Mouse (Mus musculus) kidney, embryonic 15.5 days (tissue): ENCODE measurements around the gene Tpsab1. TPM values are rescaled to one million over a fixed set of nuclear protein-coding genes. Genes with fewer than 3 reads are reported as not detected.

ENCODE experiments used
- ATAC-seq: fragments of 200-750 bp; cut with Nextera tagmentation; replicated peaks from 2 replicates; pipeline ENCODE4 v1.8.0; 2017; ENCODE audit warnings: moderate TSS enrichment; ENCODE audit not compliant: low FRiP score
- H3K27ac ChIP-seq: fragments of 300-500 bp; sonication (generic); 2 replicates; pipeline ENCODE4 v1.5.1; 2015; ENCODE audit warnings: mild to moderate bottlenecking, inconsistent platforms
- H3K27me3 ChIP-seq: fragments of 300-500 bp; sonication (generic); 2 replicates; pipeline ENCODE4 v1.6.1; 2015; ENCODE audit warnings: inconsistent platforms
- H3K36me3 ChIP-seq: fragments of 300-500 bp; sonication (generic); 2 replicates; pipeline ENCODE4 v1.6.1; 2015; ENCODE audit warnings: inconsistent platforms
- H3K4me1 ChIP-seq: fragments of 300-500 bp; sonication (generic); 2 replicates; pipeline ENCODE4 v1.6.1; 2015; ENCODE audit warnings: inconsistent platforms
- H3K4me2 ChIP-seq: fragments of 300-500 bp; sonication (generic); 2 replicates; pipeline ENCODE4 v1.6.1; 2015; ENCODE audit warnings: moderate library complexity, mild to moderate bottlenecking, inconsistent platforms
- H3K4me3 ChIP-seq: fragments of 300-500 bp; sonication (generic); replicated peaks from 2 replicates; pipeline ENCODE4 v1.5.1; 2015; ENCODE audit warnings: mild to moderate bottlenecking, inconsistent platforms
- H3K9ac ChIP-seq: fragments of 300-500 bp; sonication (generic); 2 replicates; pipeline ENCODE4 v1.6.1; 2015; ENCODE audit warnings: mild to moderate bottlenecking, inconsistent platforms
- H3K9me3 ChIP-seq: fragments of 300-500 bp; sonication (generic); replicated peaks from 2 replicates; pipeline ENCODE4 v1.6.1; 2016; ENCODE audit warnings: inconsistent platforms
- WGBS: fragments of 180-500 bp; shearing (Covaris S2); methylation state at CpG from one replicate; pipeline ENCODE4 v1.1.7; 2015; ENCODE audit warnings: mixed read lengths; 5-methylcytosine and 5-hydroxymethylcytosine counted together
- polyA plus RNA-seq: library from polyadenylated mRNA; unstranded; fragments of >200 nt; fragmentation: Nextera tagmentation; extraction: Ambion mirVana; gene quantifications from 2 replicates; pipeline ENCODE4 v1.2.1, GENCODE M21; 2015

Tpsab1 gene
- polyA plus RNA-seq, 1 experiment from 2014 or later = 0.18 TPM

DNA sequence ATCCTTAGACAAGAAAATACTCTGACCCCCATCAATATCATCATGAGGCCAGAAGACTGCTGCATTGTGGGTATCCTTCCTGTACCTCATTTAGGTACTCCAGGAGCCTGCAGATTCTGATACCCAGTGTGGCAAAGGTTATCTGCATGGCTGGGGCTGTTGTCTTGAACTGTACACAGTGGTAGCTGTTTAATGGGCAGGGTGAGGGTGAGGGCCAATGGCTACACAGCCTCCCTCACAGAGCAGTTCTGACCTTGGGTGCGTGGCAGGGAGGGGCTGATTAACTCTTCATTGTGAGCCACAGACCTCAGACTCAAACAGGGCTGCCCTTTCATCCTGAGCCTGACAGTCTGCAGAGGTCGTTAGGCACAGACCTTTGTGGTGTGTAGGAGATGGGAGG is 22.4 kb downstream of the Tpsab1 start:
- Histone ChIP-seq H3K4me1 (no peaks in the 10 kb centered on the region), H3K4me2 (no peak overlapping the region), H3K9ac (no peak overlapping the region), H3K9me3 (no peaks in the 10 kb centered on the region), H3K27me3 (0 out of 2 replicates have a peak, but pooled peaks cover 5% of the 10 kb centered on the region), H3K27ac (no peak overlapping the region), H3K4me3 (no peak overlapping the region), H3K36me3 (no peaks in the 10 kb centered on the region)
- no peak for ATAC-seq
- 9% methylated on average over 2 of the region's 2 CpGs for WGBS

- no peak overlapping the region for H3K27ac ChIP-seq
- H3K4me2 ChIP-seq = no peak overlapping the region
- no peaks in the 10 kb centered on the region for H3K36me3 ChIP-seq
- ATAC-seq = no peak
- no peaks in the 10 kb centered on the region for H3K4me1 ChIP-seq
- no peak overlapping the region for H3K4me3 ChIP-seq
- 85% methylated on average over 8 of the region's 8 CpGs for WGBS
- H3K9me3 ChIP-seq = no peaks in the 10 kb centered on the region
- H3K9ac ChIP-seq = no peak overlapping the region
- 0 out of 2 replicates have a peak, but pooled peaks cover 5% of the 10 kb centered on the region for H3K27me3 ChIP-seq
Measured at GRCm38 (mm10) chr17:25320819-25321218, 24.5 kb downstream of the Tpsab1 start.

DNA sequence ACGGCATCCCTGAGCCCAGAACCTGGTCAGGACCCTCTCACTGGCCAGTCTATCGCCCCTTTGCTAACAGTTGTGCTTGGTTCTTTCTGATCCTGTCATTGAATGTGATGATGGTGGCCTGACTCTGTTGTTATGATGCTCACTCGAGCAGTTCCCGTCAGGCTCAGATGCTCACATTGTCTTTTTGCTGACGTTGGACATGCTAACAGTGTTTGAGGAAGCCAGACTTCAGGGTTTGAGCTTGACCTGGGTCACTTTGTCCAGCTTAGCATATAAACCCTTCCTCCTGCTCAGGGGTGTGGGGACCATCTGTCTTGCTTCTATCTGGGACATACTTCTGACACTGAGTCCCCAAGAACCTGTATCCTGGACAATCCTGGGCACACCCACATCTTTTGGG is 27.0 kb downstream of the Tpsab1 start, which contains the start of gene Prss29:
Gene Prss29 (plus strand): TSS at position 301 of the 400 bp plus-strand sequence.
- Histone ChIP-seq H3K27me3 (no peaks in the 10 kb centered on the region), H3K9ac (no peak within 1 kb of the TSS), H3K9me3 (no peaks in the 10 kb centered on the region), H3K4me3 (no peak within 1 kb of the TSS), H3K4me1 (no peaks in the 10 kb centered on the region), H3K4me2 (no peak within 1 kb of the TSS), H3K36me3 (no peaks in the 10 kb centered on the region), H3K27ac (no peak within 1 kb of the TSS)
- ATAC-seq = no peak
- WGBS = 79% methylated on average over 5 of the region's 5 CpGs

DNA sequence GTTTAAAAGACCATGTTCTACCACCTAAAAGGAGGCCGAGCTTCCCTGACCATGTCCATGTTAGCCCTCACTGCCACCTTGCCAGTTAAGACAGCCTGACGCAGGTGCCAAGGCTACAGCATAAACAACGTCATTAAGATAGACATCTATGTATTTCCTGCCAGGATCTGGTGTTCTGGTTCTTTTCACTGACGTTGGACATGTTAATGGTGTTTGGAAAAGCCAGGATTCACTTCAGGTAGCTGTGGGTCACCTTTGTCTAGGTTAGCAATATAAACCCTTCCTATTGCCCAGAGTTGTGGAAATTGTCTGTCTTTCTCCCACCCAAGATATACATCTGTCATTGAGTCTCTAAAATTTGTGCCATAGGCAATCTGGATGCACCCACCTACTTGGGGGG is 37.0 kb downstream of the Tpsab1 start, which contains the start of gene Prss28:
Gene Prss28 (plus strand): TSS at position 301 of the 400 bp plus-strand sequence.
- ATAC-seq = no peak
- Histone ChIP-seq H3K4me1 (no peaks in the 10 kb centered on the region), H3K27me3 (0 out of 2 replicates have a peak, but pooled peaks cover 2% of the 10 kb centered on the region), H3K9me3 (no peaks in the 10 kb centered on the region), H3K4me2 (no peak within 1 kb of the TSS), H3K36me3 (no peaks in the 10 kb centered on the region), H3K27ac (no peak within 1 kb of the TSS), H3K9ac (no peak within 1 kb of the TSS), H3K4me3 (no peak within 1 kb of the TSS)
- WGBS = 69% methylated on average over 4 of the region's 4 CpGs

GRCm38 (mm10) chr17:25298094-25298493 is 47.3 kb downstream of the Tpsab1 start, which contains the start of gene Prss34:
TSS of gene Prss34 (plus strand) at chr17:25298394.
- H3K4me1 ChIP-seq = no peaks in the 10 kb centered on the region
- no peaks in the 10 kb centered on the region for H3K36me3 ChIP-seq
- ATAC-seq = no peak
- no peak within 1 kb of the TSS for H3K9ac ChIP-seq
- no peaks in the 10 kb centered on the region; the same call in 1 of the 2 replicates for H3K27me3 ChIP-seq
- no peaks in the 10 kb centered on the region for H3K9me3 ChIP-seq
- no peak within 1 kb of the TSS for H3K27ac ChIP-seq
- no peak within 1 kb of the TSS for H3K4me2 ChIP-seq
- 76% methylated on average over 5 of the region's 5 CpGs for whole genome bisulfite sequencing
- H3K4me3 ChIP-seq = no peak within 1 kb of the TSS

GRCm38 (mm10) chr17:25294111-25294510 is 51.3 kb downstream of the Tpsab1 start:
- H3K4me1 ChIP-seq = no peaks in the 10 kb centered on the region
- no peak overlapping the region for H3K9ac ChIP-seq
- no peaks in the 10 kb centered on the region for H3K9me3 ChIP-seq
- ATAC-seq = no peak
- H3K4me2 ChIP-seq = no peak overlapping the region
- H3K27me3 ChIP-seq = no peaks in the 10 kb centered on the region
- H3K4me3 ChIP-seq = no peak overlapping the region
- no peaks in the 10 kb centered on the region for H3K36me3 ChIP-seq
- H3K27ac ChIP-seq = no peak overlapping the region
- 64% methylated on average over 1 of the region's 1 CpGs for WGBS

GRCm38 (mm10) chr17:25293495-25293894 is 51.9 kb downstream of the Tpsab1 start:
- Histone ChIP-seq H3K36me3 (no peaks in the 10 kb centered on the region), H3K9me3 (no peaks in the 10 kb centered on the region), H3K27me3 (no peaks in the 10 kb centered on the region), H3K4me2 (no peak overlapping the region), H3K9ac (no peak overlapping the region), H3K27ac (no peak overlapping the region), H3K4me3 (no peak overlapping the region), H3K4me1 (no peaks in the 10 kb centered on the region)
- no peak for ATAC-seq
- 76% methylated on average over 5 of the region's 5 CpGs for WGBS

Other genes starting within 250 kb of the Tpsab1 start
- gene Telo2, start 229.6 kb downstream of the Tpsab1 start, polyA plus RNA-seq = 44.4 and 45.3 TPM in 2 replicates
- gene Ptx4, start 224.8 kb downstream of the Tpsab1 start, polyA plus RNA-seq = 0.16 and 0.24 TPM in 2 replicates
- gene Clcn7, start 212.2 kb downstream of the Tpsab1 start, polyA plus RNA-seq = 20.7 and 24.6 TPM in 2 replicates
- gene Ccdc154, start 183.1 kb downstream of the Tpsab1 start, polyA plus RNA-seq = not detected in 2 replicates
- gene Gm38655, start 170.1 kb downstream of the Tpsab1 start, polyA plus RNA-seq = not detected in 2 replicates
- gene BC003965, start 161.0 kb downstream of the Tpsab1 start, polyA plus RNA-seq = 33.0 and 35.0 TPM in 2 replicates
- gene Unkl, start 157.2 kb downstream of the Tpsab1 start, polyA plus RNA-seq = 9.0 and 10.5 TPM in 2 replicates
- 44.4 and 46.4 TPM in 2 replicates for gene Gnptg, start 105.4 kb downstream of the Tpsab1 start, polyA plus RNA-seq
- 47.0 and 53.4 TPM in 2 replicates for gene Tsr3, start 105.4 kb downstream of the Tpsab1 start, polyA plus RNA-seq
- 1.1 and 3.9 TPM in 2 replicates for gene Baiap3, start 89.2 kb downstream of the Tpsab1 start, polyA plus RNA-seq
- gene Ube2i, start 70.9 kb downstream of the Tpsab1 start, polyA plus RNA-seq = 669 and 677 TPM in 2 replicates
- 0.40 and 0.55 TPM in 2 replicates for gene Prss34, start 47.2 kb downstream of the Tpsab1 start, polyA plus RNA-seq
- gene Prss28, start 36.9 kb downstream of the Tpsab1 start, polyA plus RNA-seq = not detected in 2 replicates
- not detected in 2 replicates for gene Prss29, start 26.9 kb downstream of the Tpsab1 start, polyA plus RNA-seq
- gene Tpsb2, start 20.7 kb upstream of the Tpsab1 start, polyA plus RNA-seq = 1.9 and 2.2 TPM in 2 replicates
- 0.47 and 1.5 TPM in 2 replicates for gene Tpsg1, start 23.7 kb upstream of the Tpsab1 start, polyA plus RNA-seq
- 2.8 and 3.4 TPM in 2 replicates for gene Cacna1h, start 88.2 kb upstream of the Tpsab1 start, polyA plus RNA-seq
- gene Tekt4, start 109.1 kb upstream of the Tpsab1 start, polyA plus RNA-seq = not detected in 2 replicates
- gene Sstr5, start 151.7 kb upstream of the Tpsab1 start, polyA plus RNA-seq = not detected in 2 replicates
- 5.1 and 5.9 TPM in 2 replicates for gene Sox8, start 225.1 kb upstream of the Tpsab1 start, polyA plus RNA-seq
- gene Lmf1, start 233.5 kb upstream of the Tpsab1 start, polyA plus RNA-seq = 30.9 and 32.1 TPM in 2 replicates